Mouse (Mus musculus): Measurements from ENCODE around the gene Txndc17. TPM values are rescaled to one million over a fixed set of nuclear protein-coding genes. Genes with fewer than 3 reads are reported as not detected.

Gene Txndc17
- polyA plus RNA-seq, 1 experiment, result 86.5 TPM

GRCm38 (mm10) chr11:72217116-72217515 lies 9.8 kb downstream of the Txndc17 start:
- no peak overlapping the region for H3K4me3 ChIP-seq (ENCODE audit: low read depth, low read length)
- WGBS, result 75% methylated on average over 5 of the region's 5 CpGs
- H3K27ac ChIP-seq (ENCODE audit: insufficient read depth, low read depth, low read length), result no peak overlapping the region
- H3K4me1 ChIP-seq (ENCODE audit: control insufficient read depth, insufficient read depth, insufficient read length, low read length), result peaks cover 6% of the 10 kb centered on the region; the same call in 1 of the 2 replicates
- H3K27me3 ChIP-seq (ENCODE audit: control insufficient read depth, insufficient read depth, low read length), result no peaks in the 10 kb centered on the region
- TF ChIP-seq POLR2A (IDR thresholded peaks at IDR 0.05; ENCODE audit: low read depth, low read length) (no peak), CTCF (IDR thresholded peaks at IDR 0.05; ENCODE audit: extremely low read depth, insufficient read length, insufficient replicate concordance, low read depth, low read length) (no peak)
- H3K36me3 ChIP-seq (ENCODE audit: control insufficient read depth, insufficient read depth, low read length), result no peaks in the 10 kb centered on the region

- WGBS, result 18% methylated on average over 6 of the region's 6 CpGs
These were observed 13.9 kb downstream of the Txndc17 start for GRCm38 (mm10) chr11:72221278-72221677.

GRCm38 (mm10) chr11:72223414-72223813 lies 16.1 kb downstream of the Txndc17 start:
- H3K36me3 ChIP-seq (ENCODE audit: control insufficient read depth, insufficient read depth, low read length), result no peaks in the 10 kb centered on the region
- H3K27ac ChIP-seq (ENCODE audit: insufficient read depth, low read depth, low read length), result no peak overlapping the region
- no peak overlapping the region for H3K4me3 ChIP-seq (ENCODE audit: low read depth, low read length)
- 78% methylated on average over 4 of the region's 4 CpGs for WGBS
- H3K4me1 ChIP-seq (ENCODE audit: control insufficient read depth, insufficient read depth, insufficient read length, low read length), result no peaks in the 10 kb centered on the region
- no peaks in the 10 kb centered on the region for H3K27me3 ChIP-seq (ENCODE audit: control insufficient read depth, insufficient read depth, low read length)
- no peak for TF ChIP-seq POLR2A (IDR thresholded peaks at IDR 0.05; ENCODE audit: low read depth, low read length)
- TF ChIP-seq CTCF (IDR thresholded peaks at IDR 0.05; ENCODE audit: extremely low read depth, insufficient read length, insufficient replicate concordance, low read depth, low read length), result no peak

More at GRCm38 (mm10) chr11:72221278-72221677, 13.9 kb downstream of the Txndc17 start:
- TF ChIP-seq CTCF (IDR thresholded peaks at IDR 0.05; ENCODE audit: extremely low read depth, insufficient read length, insufficient replicate concordance, low read depth, low read length) (peak; percentile 95; the same call in 1 of the 2 replicates), POLR2A (IDR thresholded peaks at IDR 0.05; ENCODE audit: low read depth, low read length) (no peak)
- H3K27ac ChIP-seq (ENCODE audit: insufficient read depth, low read depth, low read length), result no peak overlapping the region
- H3K4me3 ChIP-seq (ENCODE audit: low read depth, low read length), result no peak overlapping the region
- no peaks in the 10 kb centered on the region for H3K36me3 ChIP-seq (ENCODE audit: control insufficient read depth, insufficient read depth, low read length)
- H3K27me3 ChIP-seq (ENCODE audit: control insufficient read depth, insufficient read depth, low read length), result no peaks in the 10 kb centered on the region
- H3K4me1 ChIP-seq (ENCODE audit: control insufficient read depth, insufficient read depth, insufficient read length, low read length), result no peaks in the 10 kb centered on the region; the same call in 1 of the 2 replicates

- 3% methylated on average over 5 of the region's 5 CpGs for WGBS
- Histone ChIP-seq H3K27ac (ENCODE audit: insufficient read depth, low read depth, low read length) (no peak overlapping the region), H3K36me3 (ENCODE audit: control insufficient read depth, insufficient read depth, low read length) (no peaks in the 10 kb centered on the region), H3K27me3 (ENCODE audit: control insufficient read depth, insufficient read depth, low read length) (no peaks in the 10 kb centered on the region), H3K4me1 (ENCODE audit: control insufficient read depth, insufficient read depth, insufficient read length, low read length) (no peaks in the 10 kb centered on the region), H3K4me3 (ENCODE audit: low read depth, low read length) (no peak overlapping the region)
- TF ChIP-seq POLR2A (IDR thresholded peaks at IDR 0.05; ENCODE audit: low read depth, low read length) (no peak), CTCF (IDR thresholded peaks at IDR 0.05; ENCODE audit: extremely low read depth, insufficient read length, insufficient replicate concordance, low read depth, low read length) (peak; percentile 91; the same call in 1 of the 2 replicates)
These were observed 17.5 kb downstream of the Txndc17 start for GRCm38 (mm10) chr11:72224865-72225264.

GRCm38 (mm10) chr11:72226020-72226791 lies 18.9 kb downstream of the Txndc17 start:
- H3K4me1 ChIP-seq (ENCODE audit: control insufficient read depth, insufficient read depth, insufficient read length, low read length), result no peaks in the 10 kb centered on the region
- no peak overlapping the region for H3K27ac ChIP-seq (ENCODE audit: insufficient read depth, low read depth, low read length)
- H3K27me3 ChIP-seq (ENCODE audit: control insufficient read depth, insufficient read depth, low read length), result no peaks in the 10 kb centered on the region
- WGBS, result 62% methylated on average over 10 of the region's 10 CpGs
- TF ChIP-seq CTCF (IDR thresholded peaks at IDR 0.05; ENCODE audit: extremely low read depth, insufficient read length, insufficient replicate concordance, low read depth, low read length), result no peak
- TF ChIP-seq POLR2A (IDR thresholded peaks at IDR 0.05; ENCODE audit: low read depth, low read length), result no peak
- H3K4me3 ChIP-seq (ENCODE audit: low read depth, low read length), result no peak overlapping the region
- H3K36me3 ChIP-seq (ENCODE audit: control insufficient read depth, insufficient read depth, low read length), result no peaks in the 10 kb centered on the region

- no peaks in the 10 kb centered on the region for H3K27me3 ChIP-seq (ENCODE audit: control insufficient read depth, insufficient read depth, low read length)
- WGBS, result 76% methylated on average over 6 of the region's 6 CpGs
- H3K4me1 ChIP-seq (ENCODE audit: control insufficient read depth, insufficient read depth, insufficient read length, low read length), result no peaks in the 10 kb centered on the region
- TF ChIP-seq POLR2A (IDR thresholded peaks at IDR 0.05; ENCODE audit: low read depth, low read length) (no peak), CTCF (IDR thresholded peaks at IDR 0.05; ENCODE audit: extremely low read depth, insufficient read length, insufficient replicate concordance, low read depth, low read length) (no peak)
- no peaks in the 10 kb centered on the region for H3K36me3 ChIP-seq (ENCODE audit: control insufficient read depth, insufficient read depth, low read length)
- no peak overlapping the region for H3K4me3 ChIP-seq (ENCODE audit: low read depth, low read length)
- no peak overlapping the region for H3K27ac ChIP-seq (ENCODE audit: insufficient read depth, low read depth, low read length)
These were observed 19.6 kb downstream of the Txndc17 start for GRCm38 (mm10) chr11:72226901-72227300.

- Histone ChIP-seq H3K4me3 (ENCODE audit: low read depth, low read length) (no peak overlapping the region), H3K4me1 (ENCODE audit: control insufficient read depth, insufficient read depth, insufficient read length, low read length) (no peaks in the 10 kb centered on the region), H3K27me3 (ENCODE audit: control insufficient read depth, insufficient read depth, low read length) (no peaks in the 10 kb centered on the region), H3K36me3 (ENCODE audit: control insufficient read depth, insufficient read depth, low read length) (no peaks in the 10 kb centered on the region), H3K27ac (ENCODE audit: insufficient read depth, low read depth, low read length) (no peak overlapping the region)
- 18% methylated on average over 4 of the region's 4 CpGs for WGBS
- TF ChIP-seq POLR2A (IDR thresholded peaks at IDR 0.05; ENCODE audit: low read depth, low read length) (no peak), CTCF (IDR thresholded peaks at IDR 0.05; ENCODE audit: extremely low read depth, insufficient read length, insufficient replicate concordance, low read depth, low read length) (no peak)
These were observed 21.2 kb downstream of the Txndc17 start for GRCm38 (mm10) chr11:72228513-72228912.
